Mouse (Mus musculus): ENCODE measurements around the gene Gpd1. TPM values are rescaled to one million over a fixed set of nuclear protein-coding genes. Genes with fewer than 3 reads are reported as not detected.
A peak's percentile ranks its signal among the peaks of the same experiment; 100 is the strongest.
"Not testable (repeated sequence)": the region's sequence is repeated elsewhere in the genome, so short reads cannot be mapped to it uniquely, and the experiment has no call there.

The Gpd1 gene
- polyA plus RNA-seq, 1 experiment from 2014 or later: 0.62 TPM

DNA sequence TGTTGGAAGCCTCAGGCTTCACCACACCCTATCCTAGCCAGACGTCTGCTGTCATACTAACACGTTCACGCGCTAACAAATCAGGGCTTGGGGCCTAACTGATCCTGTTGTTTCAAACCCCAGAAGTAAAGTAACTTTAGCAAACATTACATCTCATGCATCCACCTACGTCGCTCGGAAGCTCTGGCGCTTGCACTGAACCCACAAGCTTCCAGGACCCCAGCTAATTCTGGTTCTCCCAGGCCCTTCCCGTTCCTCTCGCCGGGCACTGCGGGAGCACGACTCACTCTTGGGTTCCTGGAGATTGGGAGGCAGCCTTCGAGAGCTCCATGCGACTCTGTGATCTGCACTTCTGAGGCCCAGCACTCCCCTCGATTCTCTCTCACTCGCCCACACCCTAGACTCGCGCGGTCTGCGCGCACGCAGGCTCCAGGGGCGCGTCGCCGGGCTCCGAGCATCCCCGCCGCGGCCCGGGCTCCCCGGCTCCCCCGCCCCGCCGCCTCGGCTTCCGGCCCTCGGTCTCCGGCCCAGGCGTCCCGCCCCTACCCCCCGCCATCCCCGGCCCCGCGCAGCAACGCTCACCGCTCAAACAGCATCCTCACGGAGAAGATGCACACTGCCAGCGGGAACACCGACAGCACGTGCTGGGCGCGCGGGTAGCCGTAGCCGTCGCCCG is 54.4 kb downstream of the Gpd1 start:
- no peak for DNase-seq (ENCODE audit: low spot score)
- no peaks in the 10 kb centered on the region for H3K27me3 ChIP-seq (ENCODE audit: low read depth, poor library complexity, severe bottlenecking)
- 1% methylated on average over 59 of the region's 59 CpGs for WGBS
- peaks cover 35% of the 10 kb centered on the region for H3K4me1 ChIP-seq
- H3K36me3 ChIP-seq: peaks cover 3% of the 10 kb centered on the region
- H3K4me3 ChIP-seq: peak overlapping the region; percentile 88
- peak overlapping the region; percentile 97 for H3K27ac ChIP-seq (replicated peaks)
- no peaks in the 10 kb centered on the region for H3K9me3 ChIP-seq (replicated peaks)

DNA sequence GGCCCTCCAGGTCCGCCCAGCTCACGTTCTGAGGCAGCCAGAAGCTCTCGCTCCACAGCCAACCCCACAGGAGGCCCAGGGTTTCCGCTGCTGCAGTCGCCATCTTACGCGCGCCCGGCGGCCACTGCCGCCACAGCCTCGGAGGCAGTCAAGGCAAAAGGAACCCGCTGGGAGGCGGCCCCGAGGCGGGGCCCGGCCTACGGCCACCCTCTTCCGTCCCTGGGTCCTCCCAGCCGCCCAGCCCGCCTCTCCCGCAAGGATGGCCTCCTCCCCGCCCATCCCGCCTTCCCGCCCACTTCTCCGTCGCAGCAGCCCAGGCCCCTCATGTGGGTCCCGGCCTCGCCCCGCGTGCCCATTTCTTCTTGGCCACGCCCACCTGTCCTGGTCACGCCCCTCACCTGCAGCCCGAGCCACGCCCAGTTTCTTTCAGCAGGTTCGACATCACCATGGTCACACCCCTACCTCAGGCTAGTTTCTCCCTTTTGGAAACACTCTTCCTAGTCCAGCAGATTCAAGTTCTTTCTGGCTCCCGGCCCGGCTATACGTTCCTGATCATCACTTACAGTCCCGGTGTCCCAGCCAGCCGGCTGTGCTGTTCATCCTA is 55.1 kb downstream of the Gpd1 start:
- peak overlapping the region; percentile 88 for H3K4me3 ChIP-seq
- 1% methylated on average over 41 of the region's 41 CpGs for WGBS
- no peaks in the 10 kb centered on the region for H3K27me3 ChIP-seq (ENCODE audit: low read depth, poor library complexity, severe bottlenecking)
- H3K27ac ChIP-seq (replicated peaks): peak overlapping the region; percentile 97
- H3K36me3 ChIP-seq: no peaks in the 10 kb centered on the region
- H3K4me1 ChIP-seq: peaks cover 35% of the 10 kb centered on the region
- DNase-seq (ENCODE audit: low spot score): peak; percentile 90
- H3K9me3 ChIP-seq (replicated peaks): no peaks in the 10 kb centered on the region

DNA sequence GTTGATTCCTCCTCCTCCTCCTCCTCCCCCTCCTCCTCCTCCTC is 55.4 kb downstream of the Gpd1 start, which contains the start of gene Cers5:
Cers5 (minus strand) TSS at position 5 of the 44 bp plus-strand sequence.
- not testable (repeated sequence) for DNase-seq (ENCODE audit: low spot score); H3K9me3 ChIP-seq (replicated peaks); H3K27me3 ChIP-seq (ENCODE audit: low read depth, poor library complexity, severe bottlenecking); H3K36me3 ChIP-seq
- Histone ChIP-seq H3K4me3 (peak within 1 kb of the TSS; percentile 88), H3K27ac (replicated peaks) (peak within 1 kb of the TSS; percentile 97), H3K4me1 (peaks cover 34% of the 10 kb centered on the region)

DNA sequence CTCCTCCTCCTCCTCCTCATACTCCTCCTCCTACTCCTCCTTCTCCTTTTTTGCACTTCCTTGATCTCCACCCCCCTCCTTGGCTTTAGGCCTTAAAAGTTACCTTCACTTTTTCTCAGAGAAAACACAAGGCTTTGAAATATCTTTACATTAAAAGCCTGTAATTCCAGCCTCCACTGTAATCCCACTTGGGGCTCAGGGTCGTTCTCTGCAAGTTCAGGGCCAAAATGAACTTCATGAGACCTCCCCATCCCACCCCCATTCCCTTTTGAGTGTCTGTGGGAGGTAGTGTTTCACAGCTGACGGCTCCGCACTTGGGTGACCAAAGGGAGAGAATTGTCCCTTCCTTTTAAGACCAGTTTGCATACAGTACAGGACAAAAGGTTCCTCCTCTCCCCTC is 55.6 kb downstream of the Gpd1 start:
- DNase-seq (ENCODE audit: low spot score): no peak
- Histone ChIP-seq H3K27me3 (ENCODE audit: low read depth, poor library complexity, severe bottlenecking) (no peaks in the 10 kb centered on the region), H3K4me3 (peak overlapping the region; percentile 88), H3K9me3 (replicated peaks) (no peaks in the 10 kb centered on the region), H3K27ac (replicated peaks) (peak overlapping the region; percentile 97), H3K4me1 (peaks cover 32% of the 10 kb centered on the region), H3K36me3 (no peaks in the 10 kb centered on the region)
- 32% methylated on average over 3 of the region's 3 CpGs for WGBS

Other genes with a start within 250 kb of the Gpd1 start
- gene Bcdin3d, start 242.8 kb upstream of the Gpd1 start, polyA plus RNA-seq (2016; fragmentation: Nextera tagmentation; extraction: Ambion mirVana): 21.3 and 22.1 TPM in 2 replicates
- 0.86 and 1.1 TPM in 2 replicates for gene Faim2, start 189.3 kb upstream of the Gpd1 start, polyA plus RNA-seq (2016; fragmentation: Nextera tagmentation; extraction: Ambion mirVana)
- not detected in 2 replicates for gene Aqp2, start 138.5 kb upstream of the Gpd1 start, polyA plus RNA-seq (2016; fragmentation: Nextera tagmentation; extraction: Ambion mirVana)
- gene Aqp5, start 126.7 kb upstream of the Gpd1 start, polyA plus RNA-seq (2016; fragmentation: Nextera tagmentation; extraction: Ambion mirVana): 0.61 TPM in 1 of 2 replicates, not detected in the other
- 0.16 TPM in 1 of 2 replicates, not detected in the other for gene Aqp6, start 116.1 kb upstream of the Gpd1 start, polyA plus RNA-seq (2016; fragmentation: Nextera tagmentation; extraction: Ambion mirVana)
- 208 and 239 TPM in 2 replicates for gene Racgap1, start 65.9 kb upstream of the Gpd1 start, polyA plus RNA-seq (2016; fragmentation: Nextera tagmentation; extraction: Ambion mirVana)
- 6.0 and 14.9 TPM in 2 replicates for gene Asic1, start 47.1 kb upstream of the Gpd1 start, polyA plus RNA-seq (2016; fragmentation: Nextera tagmentation; extraction: Ambion mirVana)
- 98.1 and 112 TPM in 2 replicates for gene Smarcd1, start 15.4 kb upstream of the Gpd1 start, polyA plus RNA-seq (2016; fragmentation: Nextera tagmentation; extraction: Ambion mirVana)
- gene Gm17349, start 12.0 kb upstream of the Gpd1 start, polyA plus RNA-seq (2016; fragmentation: Nextera tagmentation; extraction: Ambion mirVana): not detected in 2 replicates
- gene Cox14, start 8.1 kb downstream of the Gpd1 start, polyA plus RNA-seq (2016; fragmentation: Nextera tagmentation; extraction: Ambion mirVana): 157 and 159 TPM in 2 replicates
- gene Cers5, start 55.4 kb downstream of the Gpd1 start, polyA plus RNA-seq (2016; fragmentation: Nextera tagmentation; extraction: Ambion mirVana): 58.4 and 63.5 TPM in 2 replicates
- 23.4 and 23.5 TPM in 2 replicates for gene Lima1, start 157.9 kb downstream of the Gpd1 start, polyA plus RNA-seq (2016; fragmentation: Nextera tagmentation; extraction: Ambion mirVana)
- gene Fam186a, start 249.5 kb downstream of the Gpd1 start, polyA plus RNA-seq (2016; fragmentation: Nextera tagmentation; extraction: Ambion mirVana): not detected in 2 replicates